Mouse (Mus musculus) spleen, adult 2 months (tissue): Measurements from ENCODE around the gene Pigm. TPM values are rescaled to one million over a fixed set of nuclear protein-coding genes. Genes with fewer than 3 reads are reported as not detected.

Experiments used
- DNase-seq, 2 experiments: peaks; one replicate each; pipeline versions ENCODE4 v3.0.0 to v3.0.0-alpha.2; 2012 to 2021; ENCODE audit warnings: low spot score in 2 of 2, low read depth in 1 of 2
- H3K27ac ChIP-seq: fragments of 200-500 bp; 2 replicates; pipeline ENCODE4 v1.5.1; 2012; ENCODE audit warnings: low read length, inconsistent platforms; ENCODE audit not compliant: insufficient read depth
- H3K27me3 ChIP-seq: fragments of 200-500 bp; 2 replicates; pipeline ENCODE4 v1.6.1; 2012; ENCODE audit warnings: mild to moderate bottlenecking, moderate library complexity, low read length, inconsistent platforms; ENCODE audit not compliant: control insufficient read depth, insufficient read depth
- H3K36me3 ChIP-seq: fragments of 200-500 bp; 2 replicates; pipeline ENCODE4 v1.6.1; 2012; ENCODE audit warnings: mild to moderate bottlenecking, low read length, inconsistent platforms; ENCODE audit not compliant: control insufficient read depth, insufficient read depth
- H3K4me1 ChIP-seq: fragments of 200-500 bp; 2 replicates; pipeline ENCODE4 v1.6.1; 2011; ENCODE audit warnings: inconsistent platforms; ENCODE audit not compliant: control insufficient read depth, insufficient read depth, insufficient read length
- H3K4me3 ChIP-seq: fragments of 200-500 bp; 2 replicates; pipeline ENCODE4 v1.5.1; 2011; ENCODE audit warnings: mild to moderate bottlenecking, inconsistent platforms; ENCODE audit not compliant: insufficient read depth, insufficient read length; ENCODE audit errors: extremely low read depth
- CTCF ChIP-seq: fragments of 200-500 bp; IDR thresholded peaks from 2 replicates; pipeline ENCODE4 v1.5.1; 2011; ENCODE audit warnings: mild to moderate bottlenecking, inconsistent platforms; ENCODE audit not compliant: insufficient read depth, insufficient read length, insufficient replicate concordance; ENCODE audit errors: extremely low read depth
- POLR2A ChIP-seq: fragments of 200-500 bp; IDR thresholded peaks from 2 replicates; pipeline ENCODE4 v1.6.1; 2011; ENCODE audit warnings: low read depth, low read length, inconsistent platforms
- WGBS: fragments of 180-500 bp; shearing (Covaris S2); methylation state at CpG from one replicate; pipeline ENCODE4 v1.1.7; 2018; 5-methylcytosine and 5-hydroxymethylcytosine counted together
- polyA plus RNA-seq: library from polyadenylated mRNA; depleted of rRNA; stranded (reverse); fragments of >200 nt; gene quantifications from 2 replicates; pipeline ENCODE4 v1.2.3, GENCODE M21; 2012

Gene Pigm
- polyA plus RNA-seq, 1 experiment, result 8.8 TPM

GRCm38 (mm10) chr1:172391807-172392581, 15.6 kb downstream of the Pigm start:
- Histone ChIP-seq H3K4me1 (0 out of 2 replicates have a peak, but pooled peaks cover 3% of the 10 kb centered on the region), H3K27ac (no peak overlapping the region), H3K36me3 (no peaks in the 10 kb centered on the region), H3K4me3 (no peak overlapping the region), H3K27me3 (no peaks in the 10 kb centered on the region)
- no peak for TF ChIP-seq POLR2A
- TF ChIP-seq CTCF, result no peak
- DNase-seq, result no peak
- 66% methylated on average over 20 of the region's 20 CpGs for WGBS

- Histone ChIP-seq H3K4me1 (0 out of 2 replicates have a peak, but pooled peaks cover 3% of the 10 kb centered on the region), H3K27me3 (no peaks in the 10 kb centered on the region), H3K36me3 (no peaks in the 10 kb centered on the region), H3K27ac (no peak overlapping the region), H3K4me3 (no peak overlapping the region)
- TF ChIP-seq POLR2A (no peak), CTCF (no peak)
- DNase-seq, result no peak
- WGBS, result 87% methylated on average over 2 of the region's 2 CpGs
Observed at GRCm38 (mm10) chr1:172392643-172393170, 16.4 kb downstream of the Pigm start.

GRCm38 (mm10) chr1:172393739-172394138, 17.4 kb downstream of the Pigm start:
- no peak for DNase-seq
- Histone ChIP-seq H3K4me3 (no peak overlapping the region), H3K27ac (no peak overlapping the region), H3K36me3 (no peaks in the 10 kb centered on the region), H3K27me3 (no peaks in the 10 kb centered on the region), H3K4me1 (0 out of 2 replicates have a peak, but pooled peaks cover 3% of the 10 kb centered on the region)
- WGBS, result 54% methylated on average over 8 of the region's 8 CpGs
- no peak for TF ChIP-seq CTCF
- no peak for TF ChIP-seq POLR2A

- Histone ChIP-seq H3K4me1 (no peaks in the 10 kb centered on the region), H3K36me3 (no peaks in the 10 kb centered on the region), H3K27ac (no peak overlapping the region), H3K27me3 (no peaks in the 10 kb centered on the region), H3K4me3 (no peak overlapping the region)
- no peak for DNase-seq
- TF ChIP-seq CTCF (no peak), POLR2A (no peak)
- WGBS, result 66% methylated on average over 9 of the region's 9 CpGs
Observed at GRCm38 (mm10) chr1:172396996-172397752, 20.8 kb downstream of the Pigm start.

DNA sequence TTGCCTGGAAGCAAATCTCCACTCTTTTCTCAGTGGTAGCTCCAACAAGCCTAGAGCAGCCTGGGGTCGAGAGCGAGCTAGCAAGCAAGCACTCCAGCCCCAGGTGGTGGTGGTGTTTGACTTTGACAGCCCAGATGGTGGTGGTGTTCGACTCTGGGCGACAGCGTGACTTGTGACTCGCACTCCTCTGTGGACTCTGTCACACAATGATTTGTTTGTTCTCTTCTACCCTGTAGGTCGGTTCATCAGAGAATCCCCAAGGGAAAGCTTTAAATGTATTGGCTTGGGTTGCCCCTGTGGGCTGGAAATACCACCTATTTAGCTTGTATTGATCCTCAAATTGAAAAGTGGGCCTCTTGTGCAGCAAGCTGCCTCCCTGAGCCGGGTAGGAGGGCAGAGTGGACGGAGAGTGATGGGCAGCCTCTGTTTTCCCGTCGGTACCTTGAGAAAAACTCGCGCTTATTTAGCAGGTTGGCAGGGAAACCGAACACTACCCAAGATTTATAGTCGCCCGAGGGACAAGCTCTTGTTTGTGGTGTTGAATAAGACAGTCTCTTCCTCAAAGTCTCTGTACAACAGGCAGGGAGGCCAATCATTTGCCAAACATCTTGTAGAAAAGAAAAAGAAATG, 29.8 kb downstream of the Pigm start:
- Histone ChIP-seq H3K27ac (no peak overlapping the region), H3K4me1 (no peaks in the 10 kb centered on the region), H3K36me3 (no peaks in the 10 kb centered on the region), H3K4me3 (no peak overlapping the region), H3K27me3 (no peaks in the 10 kb centered on the region)
- 70% methylated on average over 16 of the region's 16 CpGs for WGBS
- TF ChIP-seq POLR2A (no peak), CTCF (no peak)
- no peak for DNase-seq

DNA sequence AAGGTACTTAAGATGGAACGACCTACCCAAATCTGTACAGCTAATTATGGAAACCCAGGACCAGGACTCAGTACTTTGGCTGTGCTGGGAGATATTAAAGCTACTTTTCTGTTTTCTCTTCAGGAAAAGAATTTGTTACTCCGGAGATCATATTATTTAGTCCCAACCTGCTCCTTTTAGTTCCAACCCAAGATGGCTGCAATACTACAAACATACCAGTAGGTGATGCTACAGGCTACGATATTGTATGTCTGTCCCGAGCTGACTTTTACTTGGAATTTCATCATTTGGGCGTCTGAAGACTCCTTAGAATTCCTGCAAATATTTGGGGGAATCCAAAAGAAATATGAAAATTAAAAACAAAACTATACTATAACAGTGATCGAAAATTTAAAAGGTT, 32.6 kb downstream of the Pigm start:
- peaks cover 2% of the 10 kb centered on the region; the same call in 1 of the 2 replicates for H3K4me1 ChIP-seq
- H3K36me3 ChIP-seq, result no peaks in the 10 kb centered on the region
- H3K27me3 ChIP-seq, result no peaks in the 10 kb centered on the region
- H3K27ac ChIP-seq, result no peak overlapping the region
- DNase-seq, result no peak
- no peak overlapping the region for H3K4me3 ChIP-seq
- 5% methylated on average over 6 of the region's 6 CpGs for WGBS
- TF ChIP-seq CTCF (peak; percentile 21; the same call in 1 of the 2 replicates), POLR2A (no peak)
